Mouse (Mus musculus) limb, embryonic 11.5 days (tissue): Measurements from ENCODE around the gene St6galnac4. TPM values are rescaled to one million over a fixed set of nuclear protein-coding genes. Genes with fewer than 3 reads are reported as not detected.

Experiments used
- ATAC-seq: fragments of 200-750 bp; cut with Nextera tagmentation; 2 replicates; pipeline ENCODE4 v1.8.0; 2017; ENCODE audit warnings: low read depth; ENCODE audit not compliant: insufficient number of reproducible peaks, low FRiP score, low TSS enrichment
- DNase-seq: peaks from one replicate; pipeline ENCODE4 v3.0.0-alpha.2; 2015; ENCODE audit warnings: low spot score
- H3K27ac ChIP-seq: fragments of 300-500 bp; sonication (generic); replicated peaks from 2 replicates; pipeline ENCODE4 v1.5.1; 2014; ENCODE audit warnings: low read depth, mild to moderate bottlenecking, low read length
- H3K27me3 ChIP-seq: fragments of 300-500 bp; sonication (generic); 2 replicates; pipeline ENCODE4 v1.6.1; 2014; ENCODE audit warnings: mild to moderate bottlenecking, low read length, mixed read lengths; ENCODE audit not compliant: control insufficient read depth, insufficient read depth
- H3K36me3 ChIP-seq: fragments of 300-500 bp; sonication (generic); 2 replicates; pipeline ENCODE4 v1.6.1; 2014; ENCODE audit warnings: mild to moderate bottlenecking, low read length, moderate library complexity, mixed read lengths; ENCODE audit not compliant: control insufficient read depth, insufficient read depth
- H3K4me1 ChIP-seq: fragments of 300-500 bp; sonication (generic); 2 replicates; pipeline ENCODE4 v1.6.1; 2014; ENCODE audit warnings: low read length, mixed read lengths; ENCODE audit not compliant: control insufficient read depth, insufficient read depth
- H3K4me2 ChIP-seq: fragments of 300-500 bp; sonication (generic); 2 replicates; pipeline ENCODE4 v1.6.1; 2014; ENCODE audit warnings: low read depth, mild to moderate bottlenecking, moderate library complexity; ENCODE audit not compliant: severe bottlenecking
- H3K4me3 ChIP-seq: fragments of 300-500 bp; sonication (generic); 2 replicates; pipeline ENCODE4 v1.5.1; 2014; ENCODE audit warnings: low read depth, low read length
- H3K9ac ChIP-seq: fragments of 300-500 bp; sonication (generic); 2 replicates; pipeline ENCODE4 v1.6.1; 2014; ENCODE audit warnings: mild to moderate bottlenecking, low read length
- H3K9me3 ChIP-seq: fragments of 300-500 bp; sonication (generic); 2 replicates; pipeline ENCODE4 v1.6.1; 2016; ENCODE audit warnings: low read length; ENCODE audit not compliant: control insufficient read depth
- WGBS: fragments of 180-500 bp; shearing (Covaris S2); extraction: QIAGEN DNeasy Blood & Tissue Kit; methylation state at CpG from one replicate; pipeline ENCODE4 v1.1.7; 2014; 5-methylcytosine and 5-hydroxymethylcytosine counted together
- polyA plus RNA-seq: library from polyadenylated mRNA; unstranded; fragments of >200 nt; fragmentation: Nextera tagmentation; extraction: Ambion mirVana; gene quantifications from 2 replicates; pipeline ENCODE4 v1.2.1, GENCODE M21; 2014

St6galnac4 gene
- polyA plus RNA-seq, 1 experiment from 2014 or later, result 21.2 TPM

GRCm38 (mm10) chr2:32556019-32556418 is 30.9 kb upstream of the St6galnac4 start:
- Histone ChIP-seq H3K27ac (no peak overlapping the region), H3K4me1 (no peaks in the 10 kb centered on the region), H3K4me3 (no peak overlapping the region), H3K36me3 (no peaks in the 10 kb centered on the region), H3K9me3 (no peaks in the 10 kb centered on the region), H3K9ac (no peak overlapping the region), H3K27me3 (no peaks in the 10 kb centered on the region), H3K4me2 (no peak overlapping the region)
- WGBS, result 85% methylated on average over 7 of the region's 7 CpGs
- no peak for ATAC-seq
- DNase-seq, result no peak

- no peak for DNase-seq
- Histone ChIP-seq H3K4me1 (no peaks in the 10 kb centered on the region), H3K36me3 (no peaks in the 10 kb centered on the region; the same call in 1 of the 2 replicates), H3K27me3 (no peaks in the 10 kb centered on the region), H3K4me3 (no peak overlapping the region), H3K9me3 (no peaks in the 10 kb centered on the region), H3K9ac (no peak overlapping the region), H3K4me2 (no peak overlapping the region), H3K27ac (peak overlapping the region; percentile 21; the same call in 1 of the 2 replicates)
- whole genome bisulfite sequencing, result 78% methylated on average over 5 of the region's 5 CpGs
- no peak for ATAC-seq
Measured at GRCm38 (mm10) chr2:32559570-32559969, 27.3 kb upstream of the St6galnac4 start.

GRCm38 (mm10) chr2:32566536-32567063 is 20.3 kb upstream of the St6galnac4 start:
- Histone ChIP-seq H3K4me1 (peaks cover 4% of the 10 kb centered on the region), H3K27me3 (no peaks in the 10 kb centered on the region), H3K36me3 (peaks cover 8% of the 10 kb centered on the region; the same call in 1 of the 2 replicates), H3K9ac (no peak overlapping the region), H3K4me2 (no peak overlapping the region), H3K9me3 (no peaks in the 10 kb centered on the region), H3K4me3 (no peak overlapping the region), H3K27ac (no peak overlapping the region)
- ATAC-seq, result no peak
- 39% methylated on average over 4 of the region's 4 CpGs for WGBS
- peak; percentile 75 for DNase-seq

GRCm38 (mm10) chr2:32568149-32568548 is 18.7 kb upstream of the St6galnac4 start:
- H3K27ac ChIP-seq, result no peak overlapping the region
- H3K4me1 ChIP-seq, result peaks cover 8% of the 10 kb centered on the region
- ATAC-seq, result no peak
- WGBS, result 81% methylated on average over 5 of the region's 5 CpGs
- no peak overlapping the region for H3K4me3 ChIP-seq
- no peak overlapping the region for H3K9ac ChIP-seq
- H3K9me3 ChIP-seq, result no peaks in the 10 kb centered on the region
- peaks cover 9% of the 10 kb centered on the region; the same call in 1 of the 2 replicates for H3K36me3 ChIP-seq
- no peak overlapping the region for H3K4me2 ChIP-seq
- no peaks in the 10 kb centered on the region for H3K27me3 ChIP-seq
- DNase-seq, result no peak

- DNase-seq (no peak), ATAC-seq (no peak)
- Histone ChIP-seq H3K27me3 (no peaks in the 10 kb centered on the region), H3K4me2 (no peak overlapping the region), H3K9ac (no peak overlapping the region), H3K9me3 (no peaks in the 10 kb centered on the region), H3K4me1 (peaks cover 8% of the 10 kb centered on the region), H3K4me3 (no peak overlapping the region), H3K27ac (no peak overlapping the region), H3K36me3 (peaks cover 11% of the 10 kb centered on the region; the same call in 1 of the 2 replicates)
- WGBS, result 92% methylated on average over 3 of the region's 3 CpGs
Measured at GRCm38 (mm10) chr2:32568941-32569340, 18.0 kb upstream of the St6galnac4 start.

GRCm38 (mm10) chr2:32570698-32571494 is 16.0 kb upstream of the St6galnac4 start, which contains the start of gene Dpm2:
Dpm2 (plus strand) TSS chr2:32570858.
- Histone ChIP-seq H3K27me3 (no peaks in the 10 kb centered on the region), H3K4me1 (peaks cover 8% of the 10 kb centered on the region), H3K9me3 (no peaks in the 10 kb centered on the region), H3K4me2 (peak within 1 kb of the TSS; percentile 63), H3K27ac (no peak within 1 kb of the TSS), H3K4me3 (peak within 1 kb of the TSS; percentile 54), H3K9ac (peak within 1 kb of the TSS; percentile 49), H3K36me3 (peaks cover 5% of the 10 kb centered on the region; the same call in 1 of the 2 replicates)
- WGBS, result 1% methylated on average over 36 of the region's 36 CpGs
- ATAC-seq (peak; percentile 66), DNase-seq (peak; percentile 91)

- 93% methylated on average over 11 of the region's 11 CpGs for WGBS
Measured at GRCm38 (mm10) chr2:32572196-32572595, 14.7 kb upstream of the St6galnac4 start.

GRCm38 (mm10) chr2:32574497-32574896 is 12.4 kb upstream of the St6galnac4 start, which contains the start of gene Pip5kl1:
Pip5kl1 (plus strand) TSS chr2:32574797.
- H3K36me3 ChIP-seq, result peaks cover 2% of the 10 kb centered on the region; the same call in 1 of the 2 replicates
- peaks cover 8% of the 10 kb centered on the region for H3K4me1 ChIP-seq
- H3K27me3 ChIP-seq, result peaks cover 14% of the 10 kb centered on the region
- ATAC-seq (no peak), DNase-seq (no peak)
- H3K27ac ChIP-seq, result no peak within 1 kb of the TSS
- 78% methylated on average over 6 of the region's 6 CpGs for WGBS
- H3K4me3 ChIP-seq, result peak within 1 kb of the TSS; percentile 52
- no peaks in the 10 kb centered on the region for H3K9me3 ChIP-seq
- peak within 1 kb of the TSS; percentile 81 for H3K4me2 ChIP-seq
- H3K9ac ChIP-seq, result peak within 1 kb of the TSS; percentile 58

More at GRCm38 (mm10) chr2:32572196-32572595, 14.7 kb upstream of the St6galnac4 start:
- H3K27me3 ChIP-seq, result no peaks in the 10 kb centered on the region
- H3K36me3 ChIP-seq, result peaks cover 5% of the 10 kb centered on the region; the same call in 1 of the 2 replicates
- no peaks in the 10 kb centered on the region for H3K9me3 ChIP-seq
- H3K4me3 ChIP-seq, result no peak overlapping the region
- no peak overlapping the region for H3K27ac ChIP-seq
- no peak overlapping the region for H3K4me2 ChIP-seq
- ATAC-seq, result no peak
- DNase-seq, result no peak
- no peak overlapping the region for H3K9ac ChIP-seq
- H3K4me1 ChIP-seq, result peaks cover 8% of the 10 kb centered on the region
